Mouse (Mus musculus) MEL (cell line): ENCODE results near the gene Cep162. TPM values are rescaled to one million over a fixed set of nuclear protein-coding genes. Genes with fewer than 3 reads are reported as not detected.

Experiments
- DNase-seq: peaks from one replicate; pipeline ENCODE4 v3.0.0; 2011; ENCODE audit warnings: low read depth, low spot score
- H3K27ac ChIP-seq: 2 replicates; pipeline ENCODE4 v1.5.1; 2012; ENCODE audit warnings: low read depth, mild to moderate bottlenecking, control low read depth, low read length, moderate library complexity; ENCODE audit not compliant: control insufficient read depth
- H3K27me3 ChIP-seq, 2 experiments: fragments of 150-350 bp in 1 of 2; sonication (generic) in 1 of 2; 2 replicates each; pipeline ENCODE4 v1.6.1; 2012; ENCODE audit warnings: low read length in 2 of 2, mild to moderate bottlenecking in 2 of 2, improper control_type of control experiment in 1 of 2, moderate library complexity in 1 of 2; ENCODE audit not compliant: insufficient read depth in 2 of 2, control insufficient read depth in 1 of 2
- H3K36me3 ChIP-seq, 2 experiments: 2 replicates each; pipeline ENCODE4 v1.6.1; 2012 to 2014; ENCODE audit warnings: low read length in 2 of 2, improper control_type of control experiment in 1 of 2, inconsistent platforms in 1 of 2, mild to moderate bottlenecking in 1 of 2; ENCODE audit not compliant: insufficient read depth in 2 of 2, control insufficient read depth in 1 of 2
- H3K4me1 ChIP-seq, 2 experiments: fragments of 150-350 bp in 1 of 2; sonication (generic) in 1 of 2; 2 replicates each; pipeline ENCODE4 v1.6.1; 2012; ENCODE audit warnings: low read length in 2 of 2, improper control_type of control experiment in 1 of 2, mild to moderate bottlenecking in 1 of 2; ENCODE audit not compliant: insufficient read depth in 2 of 2, control insufficient read depth in 1 of 2
- H3K4me3 ChIP-seq, 2 experiments: fragments of 150-350 bp in 1 of 2; sonication (generic) in 1 of 2; 2 replicates each; pipeline ENCODE4 v1.5.1; 2012; ENCODE audit warnings: low read depth in 2 of 2, low read length in 2 of 2, mild to moderate bottlenecking in 2 of 2, moderate library complexity in 2 of 2, control low read depth in 1 of 2, improper control_type of control experiment in 1 of 2; ENCODE audit not compliant: control insufficient read depth in 1 of 2, insufficient read depth in 1 of 2
- H3K79me2 ChIP-seq: 2 replicates; pipeline ENCODE4 v1.6.1; 2012; ENCODE audit warnings: mild to moderate bottlenecking, low read length, moderate library complexity; ENCODE audit not compliant: control insufficient read depth, poor library complexity, insufficient read depth
- H3K9ac ChIP-seq: 2 replicates; pipeline ENCODE4 v1.6.1; 2012; ENCODE audit warnings: low read depth, mild to moderate bottlenecking, control low read depth, low read length, moderate library complexity; ENCODE audit not compliant: control insufficient read depth, poor library complexity, severe bottlenecking
- H3K9me3 ChIP-seq: fragments of 150-350 bp; sonication (generic); replicated peaks from 2 replicates; pipeline ENCODE4 v1.6.1; 2012; ENCODE audit warnings: mild to moderate bottlenecking, low read length, improper control_type of control experiment, moderate library complexity; ENCODE audit not compliant: insufficient read depth
- BHLHE40 ChIP-seq: IDR thresholded peaks from 2 replicates; pipeline ENCODE4 v1.6.1; 2012; ENCODE audit warnings: low read depth, mild to moderate bottlenecking, inconsistent platforms, low read length, improper control_type of control experiment, borderline replicate concordance
- CTCF ChIP-seq, 3 experiments: IDR thresholded peaks in 2 of 3; conservative IDR thresholded peaks in 1 of 3; 2 replicates each; pipeline ENCODE4 v1.5.1; 2011 to 2012; ENCODE audit warnings: low read length in 3 of 3, low read depth in 2 of 3, mild to moderate bottlenecking in 2 of 3, improper control_type of control experiment in 1 of 3, inconsistent platforms in 1 of 3, mixed read lengths in 1 of 3, moderate library complexity in 1 of 3; ENCODE audit not compliant: control insufficient read depth in 1 of 3, insufficient read depth in 1 of 3, poor library complexity in 1 of 3, severe bottlenecking in 1 of 3
- E2F4 ChIP-seq: IDR thresholded peaks from 2 replicates; pipeline ENCODE4 v1.6.1; 2011; ENCODE audit warnings: low read depth, low read length, improper control_type of control experiment, borderline replicate concordance
- ELF1 ChIP-seq: IDR thresholded peaks from 2 replicates; pipeline ENCODE4 v1.6.1; 2014; ENCODE audit warnings: low read depth, mild to moderate bottlenecking, inconsistent platforms, low read length, improper control_type of control experiment, moderate library complexity
- ETS1 ChIP-seq: IDR thresholded peaks from 2 replicates; pipeline ENCODE4 v1.6.1; 2012; ENCODE audit warnings: low read depth, mild to moderate bottlenecking, inconsistent platforms, low read length, improper control_type of control experiment, moderate library complexity
- GABPA ChIP-seq: IDR thresholded peaks from 2 replicates; pipeline ENCODE4 v1.6.1; 2012; ENCODE audit warnings: low read depth, mild to moderate bottlenecking, inconsistent platforms, low read length, improper control_type of control experiment, moderate library complexity
- GATA1 ChIP-seq: IDR thresholded peaks from 2 replicates; pipeline ENCODE4 v1.6.1; 2011; ENCODE audit warnings: low read depth, low read length, improper control_type of control experiment
- MYB ChIP-seq: IDR thresholded peaks from 2 replicates; pipeline ENCODE4 v1.6.1; 2011; ENCODE audit warnings: mild to moderate bottlenecking, low read depth, low read length, improper control_type of control experiment
- POLR2A ChIP-seq, 2 experiments: IDR thresholded peaks; 2 replicates each; pipeline ENCODE4 v1.6.1; 2011 to 2012; ENCODE audit warnings: low read length in 2 of 2, mild to moderate bottlenecking in 2 of 2, control low read depth in 1 of 2, improper control_type of control experiment in 1 of 2, low read depth in 1 of 2, moderate library complexity in 1 of 2; ENCODE audit not compliant: control insufficient read depth in 1 of 2, insufficient read depth in 1 of 2, poor library complexity in 1 of 2
- POLR2AphosphoS5 ChIP-seq: IDR thresholded peaks from 2 replicates; pipeline ENCODE4 v1.6.1; 2012; ENCODE audit warnings: low read depth, borderline replicate concordance, mild to moderate bottlenecking, inconsistent platforms, low read length, moderate library complexity, mixed read lengths
- RCOR1 ChIP-seq: IDR thresholded peaks from 2 replicates; pipeline ENCODE4 v1.6.1; 2012; ENCODE audit warnings: low read depth, mild to moderate bottlenecking, inconsistent platforms, low read length, improper control_type of control experiment
- SIN3A ChIP-seq: IDR thresholded peaks from 2 replicates; pipeline ENCODE4 v1.6.1; 2012; ENCODE audit warnings: low read length, improper control_type of control experiment, inconsistent platforms
- SMC3 ChIP-seq: IDR thresholded peaks from 2 replicates; pipeline ENCODE4 v1.6.1; 2011; ENCODE audit warnings: low read depth, low read length, improper control_type of control experiment
- UBTF ChIP-seq: IDR thresholded peaks from 2 replicates; pipeline ENCODE4 v1.6.1; 2012; ENCODE audit warnings: low read depth, mild to moderate bottlenecking, inconsistent platforms, low read length, improper control_type of control experiment, moderate library complexity, borderline replicate concordance; ENCODE audit not compliant: insufficient read depth
- USF1 ChIP-seq: IDR thresholded peaks from 2 replicates; pipeline ENCODE4 v1.6.1; 2014; ENCODE audit warnings: low read depth, mild to moderate bottlenecking, inconsistent platforms, low read length, improper control_type of control experiment, moderate library complexity
- USF2 ChIP-seq, 2 experiments: IDR thresholded peaks; 2 replicates each; pipeline ENCODE4 v1.6.1; 2011 to 2012; ENCODE audit warnings: improper control_type of control experiment in 2 of 2, low read length in 2 of 2, borderline replicate concordance in 1 of 2, inconsistent platforms in 1 of 2, low read depth in 1 of 2, mild to moderate bottlenecking in 1 of 2; ENCODE audit not compliant: insufficient read depth in 1 of 2
- ZC3H11A ChIP-seq: IDR thresholded peaks from 2 replicates; pipeline ENCODE4 v1.6.1; 2012; ENCODE audit warnings: low read depth, mild to moderate bottlenecking, inconsistent platforms, low read length, improper control_type of control experiment
- polyA plus RNA-seq, 2 experiments: library from polyadenylated mRNA; stranded (reverse) in 1 of 2; unstranded in 1 of 2; fragments of >175 nt in 1 of 2; fragments of >200 nt in 1 of 2; gene quantifications; 2 replicates each; pipeline versions ENCODE4 v1.2.1 to v1.2.4; 2012; ENCODE audit warnings: low replicate concordance in 2 of 2, low read depth in 1 of 2; ENCODE audit not compliant: insufficient read length in 2 of 2, insufficient read depth in 1 of 2, missing spikeins in 1 of 2
- total RNA-seq: library from RNA; depleted of rRNA; stranded (reverse); fragments of 300-350 nt; gene quantifications from 2 replicates; pipeline ENCODE4 v1.2.3, GENCODE M21; 2012

The Cep162 gene
- total and polyA plus RNA-seq, 3 experiments = 3.7 to 5.4 TPM; not detected in 1

GRCm38 (mm10) chr9:87169144-87169543 lies 86.2 kb downstream of the Cep162 start:
- H3K27me3 ChIP-seq = no peaks in the 10 kb centered on the region
- H3K9ac ChIP-seq = no peak overlapping the region
- H3K36me3 ChIP-seq = no peaks in the 10 kb centered on the region
- no peak for DNase-seq
- no peaks in the 10 kb centered on the region for H3K4me1 ChIP-seq
- H3K79me2 ChIP-seq = no peaks in the 10 kb centered on the region
- no peak for TF ChIP-seq MYB
- H3K27ac ChIP-seq = no peak overlapping the region
- no peaks in the 10 kb centered on the region for H3K9me3 ChIP-seq
- no peak overlapping the region for H3K4me3 ChIP-seq

GRCm38 (mm10) chr9:87168051-87168450 lies 87.3 kb downstream of the Cep162 start:
- H3K27ac ChIP-seq = no peak overlapping the region
- DNase-seq = no peak
- H3K27me3 ChIP-seq = no peaks in the 10 kb centered on the region
- H3K36me3 ChIP-seq = no peaks in the 10 kb centered on the region
- H3K4me1 ChIP-seq = no peaks in the 10 kb centered on the region
- H3K9ac ChIP-seq = no peak overlapping the region
- H3K79me2 ChIP-seq = no peaks in the 10 kb centered on the region
- H3K9me3 ChIP-seq = no peaks in the 10 kb centered on the region
- no peak for TF ChIP-seq POLR2A (IDR thresholded peaks at IDR 0.05; ENCODE audit: control insufficient read depth in 1 of 2, insufficient read depth in 1 of 2, low read depth in 1 of 2, low read length in 2 of 2, poor library complexity in 1 of 2)
- no peak overlapping the region for H3K4me3 ChIP-seq

GRCm38 (mm10) chr9:87167001-87167830 lies 88.1 kb downstream of the Cep162 start:
- no peaks in the 10 kb centered on the region for H3K79me2 ChIP-seq
- H3K4me1 ChIP-seq = no peaks in the 10 kb centered on the region
- no peak overlapping the region for H3K27ac ChIP-seq
- no peaks in the 10 kb centered on the region for H3K9me3 ChIP-seq
- no peak overlapping the region for H3K4me3 ChIP-seq
- H3K9ac ChIP-seq = no peak overlapping the region
- no peaks in the 10 kb centered on the region for H3K27me3 ChIP-seq
- TF ChIP-seq USF2 (IDR thresholded peaks at IDR 0.05; ENCODE audit: borderline replicate concordance in 1 of 2, insufficient read depth in 1 of 2, low read depth in 1 of 2, low read length in 2 of 2) (no peak), POLR2AphosphoS5 (no peak), E2F4 (no peak), UBTF (no peak), CTCF (IDR thresholded peaks at IDR 0.05 in 2 of 3, conservative IDR thresholded peaks at IDR 0.05 in 1 of 3; ENCODE audit: control insufficient read depth in 1 of 3, insufficient read depth in 1 of 3, low read depth in 2 of 3, low read length in 3 of 3, poor library complexity in 1 of 3, severe bottlenecking in 1 of 3) (no peak), RCOR1 (no peak), GATA1 (no peak), SMC3 (no peak), SIN3A (no peak), ELF1 (no peak), ETS1 (no peak), USF1 (no peak), BHLHE40 (no peak), GABPA (no peak), ZC3H11A (no peak)
- DNase-seq = no peak
- H3K36me3 ChIP-seq = no peaks in the 10 kb centered on the region
